In the genomic region with DNA sequence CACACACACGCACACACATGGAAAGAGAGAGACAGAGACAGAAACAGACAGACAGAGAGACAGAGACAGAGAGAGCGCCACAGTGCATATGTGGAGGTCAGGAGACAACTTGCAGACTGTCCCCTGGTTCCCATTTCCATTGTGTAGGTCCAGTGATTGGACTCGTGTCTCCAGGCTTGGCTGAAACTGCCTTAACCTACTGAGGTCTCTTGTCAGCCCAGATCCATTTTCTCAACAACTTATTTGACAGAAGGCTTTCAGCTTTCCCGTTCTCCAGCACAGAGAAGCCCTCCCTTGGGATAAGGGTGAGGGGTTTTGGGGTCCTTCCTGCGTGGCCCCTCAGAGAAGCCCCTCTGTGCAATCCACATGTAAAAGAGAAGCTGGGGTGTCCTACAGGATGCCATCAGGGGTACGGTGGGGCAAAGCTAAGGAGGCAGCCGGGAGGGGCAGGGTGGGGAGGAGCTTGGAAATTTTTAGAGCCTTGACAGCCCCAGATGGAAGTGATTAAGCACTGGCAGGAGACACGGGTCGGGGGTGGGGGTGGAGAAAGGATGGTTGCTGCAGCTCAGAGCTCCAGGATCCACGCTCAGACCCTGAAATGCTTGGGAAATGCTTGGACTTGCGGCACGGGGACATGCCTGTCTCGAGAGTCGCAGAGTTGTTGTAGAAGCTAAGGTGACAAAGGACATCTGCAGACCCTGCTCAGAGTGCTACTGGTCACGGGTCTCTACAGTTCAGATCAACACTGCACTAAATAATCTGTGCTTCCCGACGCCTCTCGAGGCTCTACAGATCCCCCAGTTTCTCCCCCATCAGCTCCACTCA, we compare ENCODE assay signal across 13 mouse cellular contexts. TPM values are rescaled to one million over a fixed set of nuclear protein-coding genes. Genes with fewer than 3 reads are reported as not detected.
A peak's percentile ranks its signal among the peaks of the same experiment; 100 is the strongest.
DNase-seq lines count a peak whose midpoint lies in the region; ATAC-seq and TF ChIP-seq lines count a peak whose summit lies in the region.
"Had no signal": no experiment of that assay in that cellular context is flagged by ENCODE, and none has a peak within 500 bp of the region (broad histone marks: within the 10 kb centered on the region; RNA-seq: fewer than 3 reads in every experiment).

No protein-coding gene starts in this region.

- TF ChIP-seq EP300 in lung, postnatal 0 days (IDR thresholded peaks at IDR 0.05) = no peak
- TF ChIP-seq EP300 in stomach, postnatal 0 days (optimal IDR thresholded peaks at IDR 0.05) = no peak

- H3K27me3 ChIP-seq in heart, embryonic 13.5 days (replicated peaks) = 0 out of 2 replicates have a peak, but pooled peaks cover 6% of the 10 kb centered on the region
- H3K27me3 ChIP-seq in lung, postnatal 0 days (replicated peaks; ENCODE audit: insufficient read depth, low read length) = no peaks in the 10 kb centered on the region
- no peaks in the 10 kb centered on the region for H3K27me3 ChIP-seq in stomach, postnatal 0 days (ENCODE audit: control insufficient read depth, insufficient read depth, low read length)
- H3K27me3 ChIP-seq: neural tube, embryonic 13.5 days had no signal

- H3K9me3 ChIP-seq in heart, embryonic 13.5 days = no peaks in the 10 kb centered on the region
- no peaks in the 10 kb centered on the region for H3K9me3 ChIP-seq in lung, postnatal 0 days (ENCODE audit: low read length)
- H3K9me3 ChIP-seq in stomach, postnatal 0 days (ENCODE audit: control insufficient read depth, low read length) = no peaks in the 10 kb centered on the region
- H3K9me3 ChIP-seq: neural tube, embryonic 13.5 days had no signal

- H3K4me3 ChIP-seq in heart, embryonic 13.5 days = no peak overlapping the region
- no peak overlapping the region for H3K4me3 ChIP-seq in lung, postnatal 0 days (ENCODE audit: low read depth, low read length)
- H3K4me3 ChIP-seq in stomach, postnatal 0 days (ENCODE audit: low read depth, low read length) = no peak overlapping the region
- H3K4me3 ChIP-seq: neural tube, embryonic 13.5 days had no signal

- TF ChIP-seq CTCF in lung, postnatal 0 days (IDR thresholded peaks at IDR 0.05) = no peak
- TF ChIP-seq CTCF in stomach, postnatal 0 days (IDR thresholded peaks at IDR 0.05; ENCODE audit: low read depth) = no peak

- H3K9ac ChIP-seq in heart, embryonic 13.5 days = peak overlapping the region; percentile 52
- H3K9ac ChIP-seq in lung, postnatal 0 days (replicated peaks; ENCODE audit: low read depth) = no peak overlapping the region
- H3K9ac ChIP-seq in stomach, postnatal 0 days (ENCODE audit: low read length) = 0 out of 2 replicates have a peak overlapping the region, but pooled peaks have one; percentile 27
- H3K9ac ChIP-seq: neural tube, embryonic 13.5 days had no signal

- no peaks in the 10 kb centered on the region for H3K36me3 ChIP-seq in heart, embryonic 13.5 days
- H3K36me3 ChIP-seq in lung, postnatal 0 days (ENCODE audit: insufficient read depth, low read length) = no peaks in the 10 kb centered on the region
- no peaks in the 10 kb centered on the region for H3K36me3 ChIP-seq in stomach, postnatal 0 days (ENCODE audit: control insufficient read depth, insufficient read depth, low read length)
- H3K36me3 ChIP-seq: neural tube, embryonic 13.5 days had no signal

- H3K4me2 ChIP-seq in heart, embryonic 13.5 days = peak overlapping the region; percentile 43
- 0 out of 2 replicates have a peak overlapping the region, but pooled peaks have one; percentile 5 for H3K4me2 ChIP-seq in lung, postnatal 0 days (replicated peaks; ENCODE audit: low read depth, low read length)
- no peak overlapping the region; the same call in 1 of the 2 replicates for H3K4me2 ChIP-seq in stomach, postnatal 0 days (replicated peaks; ENCODE audit: low read depth)
- H3K4me2 ChIP-seq: neural tube, embryonic 13.5 days had no signal

- 31% methylated on average over 18 of the region's 18 CpGs for WGBS in heart, embryonic 13.5 days
- 42% methylated on average over 18 of the region's 18 CpGs for WGBS in lung, postnatal 0 days
- 35% methylated on average over 18 of the region's 18 CpGs for WGBS in stomach, postnatal 0 days

- peaks cover 24% of the 10 kb centered on the region for H3K4me1 ChIP-seq in heart, embryonic 13.5 days
- H3K4me1 ChIP-seq in lung, postnatal 0 days (ENCODE audit: insufficient read depth, low read depth, low read length) = no peaks in the 10 kb centered on the region
- H3K4me1 ChIP-seq in stomach, postnatal 0 days (replicated peaks; ENCODE audit: control insufficient read depth, insufficient read depth) = no peaks in the 10 kb centered on the region; the same call in 1 of the 2 replicates
- H3K4me1 ChIP-seq: neural tube, embryonic 13.5 days had no signal

- no peak for DNase-seq in heart, adult 11 months
- DNase-seq in lung, postnatal 0 days (ENCODE audit: low spot score) = peak; percentile 64
- DNase-seq in lung, postnatal 4 days = no peak
- peak; percentile 67 for DNase-seq in forelimb bud, embryonic 11.5 days (ENCODE audit: low read depth, low spot score)
- DNase-seq in stomach, postnatal 0 days (ENCODE audit: low spot score) = no peak
- no peak for DNase-seq in retina, postnatal 1 day
- no peak for DNase-seq in cerebellum, postnatal 14 days
- DNase-seq: cerebellum, adult 8-10 months; layer of hippocampus, adult 9-11 months; right cerebral cortex, postnatal 4 days; thymus, adult 2 months had no signal

- H3K27ac ChIP-seq in heart, embryonic 13.5 days (replicated peaks) = no peak overlapping the region
- H3K27ac ChIP-seq in lung, postnatal 0 days (ENCODE audit: low read length) = peak overlapping the region; percentile 82; the same call in 1 of the 2 replicates
- H3K27ac ChIP-seq in stomach, postnatal 0 days (replicated peaks) = peak overlapping the region; percentile 53
- H3K27ac ChIP-seq: neural tube, embryonic 13.5 days had no signal

- no peak for ATAC-seq in heart, embryonic 13.5 days (ENCODE audit: extremely low read depth, insufficient number of reproducible peaks, low FRiP score, low TSS enrichment)
- peak; percentile 57 for ATAC-seq in lung, postnatal 0 days
- no peak for ATAC-seq in stomach, postnatal 0 days (ENCODE audit: low FRiP score, low TSS enrichment)

RNA-seq across cellular contexts. Expression of a gene that starts 39.0 kb away (rescaled TPM):
- polyA plus RNA-seq in heart, embryonic 13.5 days (2015; fragmentation: Nextera tagmentation; extraction: Ambion mirVana) = not detected in 2 replicates
- polyA plus RNA-seq in lung, postnatal 0 days (2015; fragmentation: Nextera tagmentation; extraction: Ambion mirVana) = not detected in 2 replicates
- not detected in 2 replicates for polyA plus RNA-seq in stomach, postnatal 0 days (2015; fragmentation: Nextera tagmentation; extraction: Ambion mirVana)
- polyA plus RNA-seq: neural tube, embryonic 13.5 days; thymus, adult 2 months had no signal

RNA-seq across cellular contexts. Expression of a gene that starts 47.8 kb away (rescaled TPM):
- 3.2 and 9.9 TPM in 2 replicates for polyA plus RNA-seq in heart, embryonic 13.5 days (2015; fragmentation: Nextera tagmentation; extraction: Ambion mirVana)
- 1.2 and 1.6 TPM in 2 replicates for polyA plus RNA-seq in lung, postnatal 0 days (2015; fragmentation: Nextera tagmentation; extraction: Ambion mirVana)
- 0.24 and 0.29 TPM in 2 replicates for polyA plus RNA-seq in stomach, postnatal 0 days (2015; fragmentation: Nextera tagmentation; extraction: Ambion mirVana)

Comparison
In these comparisons a context has a peak if more than half of its experiments do, and no peak if none do; other contexts are left out.
1. DNase-seq: peak in lung, postnatal 0 days (single experiment) and forelimb bud, embryonic 11.5 days (single experiment); none in heart, adult 11 months (single experiment), lung, postnatal 4 days (0 of 2), stomach, postnatal 0 days (single experiment), retina, postnatal 1 day (single experiment) and cerebellum, postnatal 14 days (0 of 2).